Mouse (Mus musculus) kidney, embryonic 15.5 days (tissue): ENCODE measurements around the gene Wfdc1. TPM values are rescaled to one million over a fixed set of nuclear protein-coding genes. Genes with fewer than 3 reads are reported as not detected.

Source experiments
- ATAC-seq: fragments of 200-750 bp; cut with Nextera tagmentation; replicated peaks from 2 replicates; pipeline ENCODE4 v1.8.0; 2017; ENCODE audit warnings: moderate TSS enrichment; ENCODE audit not compliant: low FRiP score
- H3K27ac ChIP-seq: fragments of 300-500 bp; sonication (generic); 2 replicates; pipeline ENCODE4 v1.5.1; 2015; ENCODE audit warnings: mild to moderate bottlenecking, inconsistent platforms
- H3K27me3 ChIP-seq: fragments of 300-500 bp; sonication (generic); 2 replicates; pipeline ENCODE4 v1.6.1; 2015; ENCODE audit warnings: inconsistent platforms
- H3K36me3 ChIP-seq: fragments of 300-500 bp; sonication (generic); 2 replicates; pipeline ENCODE4 v1.6.1; 2015; ENCODE audit warnings: inconsistent platforms
- H3K4me1 ChIP-seq: fragments of 300-500 bp; sonication (generic); 2 replicates; pipeline ENCODE4 v1.6.1; 2015; ENCODE audit warnings: inconsistent platforms
- H3K4me2 ChIP-seq: fragments of 300-500 bp; sonication (generic); 2 replicates; pipeline ENCODE4 v1.6.1; 2015; ENCODE audit warnings: moderate library complexity, mild to moderate bottlenecking, inconsistent platforms
- H3K4me3 ChIP-seq: fragments of 300-500 bp; sonication (generic); replicated peaks from 2 replicates; pipeline ENCODE4 v1.5.1; 2015; ENCODE audit warnings: mild to moderate bottlenecking, inconsistent platforms
- H3K9ac ChIP-seq: fragments of 300-500 bp; sonication (generic); 2 replicates; pipeline ENCODE4 v1.6.1; 2015; ENCODE audit warnings: mild to moderate bottlenecking, inconsistent platforms
- H3K9me3 ChIP-seq: fragments of 300-500 bp; sonication (generic); replicated peaks from 2 replicates; pipeline ENCODE4 v1.6.1; 2016; ENCODE audit warnings: inconsistent platforms
- WGBS: fragments of 180-500 bp; shearing (Covaris S2); methylation state at CpG from one replicate; pipeline ENCODE4 v1.1.7; 2015; ENCODE audit warnings: mixed read lengths; 5-methylcytosine and 5-hydroxymethylcytosine counted together
- polyA plus RNA-seq: library from polyadenylated mRNA; unstranded; fragments of >200 nt; fragmentation: Nextera tagmentation; extraction: Ambion mirVana; gene quantifications from 2 replicates; pipeline ENCODE4 v1.2.1, GENCODE M21; 2015

Wfdc1 gene
- polyA plus RNA-seq, 1 experiment from 2014 or later, result 3.0 TPM

- no peak for ATAC-seq
- Histone ChIP-seq H3K27me3 (peaks cover 11% of the 10 kb centered on the region; the same call in 1 of the 2 replicates), H3K4me3 (no peak overlapping the region), H3K36me3 (no peaks in the 10 kb centered on the region), H3K4me2 (no peak overlapping the region), H3K9me3 (no peaks in the 10 kb centered on the region), H3K4me1 (peaks cover 12% of the 10 kb centered on the region; the same call in 1 of the 2 replicates), H3K9ac (no peak overlapping the region), H3K27ac (no peak overlapping the region)
- 89% methylated on average over 1 of the region's 1 CpGs for WGBS
Observed at GRCm38 (mm10) chr8:119642960-119643359, 23.2 kb upstream of the Wfdc1 start.

GRCm38 (mm10) chr8:119644429-119644960, 21.7 kb upstream of the Wfdc1 start:
- ATAC-seq, result no peak
- H3K27me3 ChIP-seq, result peaks cover 11% of the 10 kb centered on the region; the same call in 1 of the 2 replicates
- H3K9me3 ChIP-seq, result no peaks in the 10 kb centered on the region
- WGBS, result 74% methylated on average over 17 of the region's 17 CpGs
- H3K9ac ChIP-seq, result no peak overlapping the region
- no peaks in the 10 kb centered on the region for H3K36me3 ChIP-seq
- no peak overlapping the region for H3K27ac ChIP-seq
- no peak overlapping the region for H3K4me3 ChIP-seq
- H3K4me2 ChIP-seq, result no peak overlapping the region
- peaks cover 12% of the 10 kb centered on the region; the same call in 1 of the 2 replicates for H3K4me1 ChIP-seq

DNA sequence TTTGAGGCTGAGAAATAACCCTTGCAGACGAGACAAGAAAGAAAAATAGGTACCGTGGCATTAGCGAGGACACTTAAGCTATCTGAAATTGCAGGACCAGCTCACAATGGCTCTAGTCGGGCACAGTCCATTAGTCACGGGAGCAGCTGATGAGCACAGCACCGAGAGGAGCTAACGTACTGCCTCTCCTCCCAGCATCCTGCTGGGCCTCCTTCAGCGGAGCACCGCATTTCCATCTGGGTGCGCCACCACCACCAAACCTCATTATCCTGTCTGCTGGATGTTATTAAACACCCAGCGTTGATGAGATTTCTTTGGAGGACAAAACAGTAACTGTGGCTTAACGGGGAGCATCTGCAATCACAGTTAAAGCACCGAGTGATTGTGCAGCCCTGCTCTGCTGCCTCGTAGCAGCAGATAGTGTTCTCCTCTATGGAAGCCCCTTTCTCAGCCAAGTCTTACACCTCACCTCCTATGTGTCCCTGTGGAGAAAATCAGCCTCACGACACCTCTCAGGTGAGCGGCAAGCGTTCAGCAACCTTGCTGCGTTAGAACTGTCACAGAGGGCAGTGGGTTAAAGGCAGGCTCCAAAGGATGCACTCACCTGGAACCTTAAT, 21.1 kb upstream of the Wfdc1 start:
- no peaks in the 10 kb centered on the region for H3K36me3 ChIP-seq
- H3K27ac ChIP-seq, result no peak overlapping the region
- ATAC-seq, result no peak
- no peak overlapping the region for H3K4me3 ChIP-seq
- H3K9ac ChIP-seq, result no peak overlapping the region
- peaks cover 10% of the 10 kb centered on the region; the same call in 1 of the 2 replicates for H3K4me1 ChIP-seq
- H3K9me3 ChIP-seq, result no peaks in the 10 kb centered on the region
- no peak overlapping the region for H3K4me2 ChIP-seq
- H3K27me3 ChIP-seq, result peaks cover 11% of the 10 kb centered on the region; the same call in 1 of the 2 replicates
- 54% methylated on average over 18 of the region's 18 CpGs for WGBS

DNA sequence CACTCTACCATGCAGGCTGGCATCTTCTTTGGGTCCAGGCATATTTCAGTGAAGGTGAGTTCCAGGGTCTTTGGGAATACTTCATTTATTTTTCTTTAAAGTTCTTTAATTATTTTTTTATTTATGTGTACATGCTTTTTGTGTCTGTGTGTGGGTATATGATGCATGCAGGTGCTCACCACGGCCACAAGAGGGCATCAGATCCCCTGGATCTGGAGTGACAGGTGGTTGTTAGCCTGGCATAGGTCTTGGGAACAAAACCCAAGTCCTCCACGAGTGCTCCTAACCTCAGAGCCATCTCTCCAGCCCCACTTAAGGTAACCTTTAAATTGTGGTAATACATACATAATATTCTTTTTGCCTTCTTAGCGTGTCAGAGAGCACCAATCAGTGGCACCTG, 20.0 kb upstream of the Wfdc1 start:
- H3K27ac ChIP-seq, result no peak overlapping the region
- WGBS, result 83% methylated on average over 3 of the region's 3 CpGs
- peaks cover 15% of the 10 kb centered on the region; the same call in 1 of the 2 replicates for H3K4me1 ChIP-seq
- no peaks in the 10 kb centered on the region for H3K36me3 ChIP-seq
- H3K4me3 ChIP-seq, result no peak overlapping the region
- H3K9ac ChIP-seq, result no peak overlapping the region
- ATAC-seq, result no peak
- no peaks in the 10 kb centered on the region for H3K9me3 ChIP-seq
- H3K27me3 ChIP-seq, result peaks cover 11% of the 10 kb centered on the region; the same call in 1 of the 2 replicates
- H3K4me2 ChIP-seq, result no peak overlapping the region

- WGBS, result 83% methylated on average over 7 of the region's 7 CpGs
- H3K9ac ChIP-seq, result no peak overlapping the region
- H3K27ac ChIP-seq, result no peak overlapping the region
- H3K27me3 ChIP-seq, result peaks cover 11% of the 10 kb centered on the region; the same call in 1 of the 2 replicates
- H3K4me2 ChIP-seq, result no peak overlapping the region
- no peak for ATAC-seq
- H3K36me3 ChIP-seq, result no peaks in the 10 kb centered on the region
- H3K4me1 ChIP-seq, result peaks cover 21% of the 10 kb centered on the region
- H3K9me3 ChIP-seq, result no peaks in the 10 kb centered on the region
- H3K4me3 ChIP-seq, result no peak overlapping the region
Observed at GRCm38 (mm10) chr8:119646846-119647245, 19.3 kb upstream of the Wfdc1 start.

DNA sequence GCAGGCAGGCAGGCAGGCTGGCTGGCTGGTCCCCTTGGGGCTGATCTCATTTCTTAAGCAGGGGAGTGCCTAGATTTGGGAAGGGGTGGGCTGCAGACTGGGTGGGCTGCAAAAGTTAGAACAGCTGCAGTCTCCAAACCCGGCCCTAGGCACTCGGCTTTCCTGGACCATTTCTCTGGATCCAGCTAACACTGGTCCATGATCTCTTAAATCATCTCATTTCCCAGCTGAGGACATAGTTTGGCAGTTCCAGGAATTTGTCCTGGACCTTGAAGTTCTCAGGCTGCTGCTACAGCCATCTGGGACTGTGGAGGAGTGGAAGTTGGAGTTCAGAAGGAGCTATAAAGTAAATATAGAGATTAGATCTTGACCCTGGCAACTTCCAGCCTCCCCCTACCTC, 14.8 kb upstream of the Wfdc1 start:
- Histone ChIP-seq H3K4me1 (peaks cover 22% of the 10 kb centered on the region), H3K9me3 (no peaks in the 10 kb centered on the region), H3K4me3 (no peak overlapping the region), H3K27me3 (peaks cover 4% of the 10 kb centered on the region; the same call in 1 of the 2 replicates), H3K36me3 (no peaks in the 10 kb centered on the region), H3K4me2 (no peak overlapping the region), H3K9ac (no peak overlapping the region), H3K27ac (0 out of 2 replicates have a peak overlapping the region, but pooled peaks have one; percentile 27)
- 10% methylated on average over 2 of the region's 2 CpGs for WGBS
- peak; percentile 84 for ATAC-seq

DNA sequence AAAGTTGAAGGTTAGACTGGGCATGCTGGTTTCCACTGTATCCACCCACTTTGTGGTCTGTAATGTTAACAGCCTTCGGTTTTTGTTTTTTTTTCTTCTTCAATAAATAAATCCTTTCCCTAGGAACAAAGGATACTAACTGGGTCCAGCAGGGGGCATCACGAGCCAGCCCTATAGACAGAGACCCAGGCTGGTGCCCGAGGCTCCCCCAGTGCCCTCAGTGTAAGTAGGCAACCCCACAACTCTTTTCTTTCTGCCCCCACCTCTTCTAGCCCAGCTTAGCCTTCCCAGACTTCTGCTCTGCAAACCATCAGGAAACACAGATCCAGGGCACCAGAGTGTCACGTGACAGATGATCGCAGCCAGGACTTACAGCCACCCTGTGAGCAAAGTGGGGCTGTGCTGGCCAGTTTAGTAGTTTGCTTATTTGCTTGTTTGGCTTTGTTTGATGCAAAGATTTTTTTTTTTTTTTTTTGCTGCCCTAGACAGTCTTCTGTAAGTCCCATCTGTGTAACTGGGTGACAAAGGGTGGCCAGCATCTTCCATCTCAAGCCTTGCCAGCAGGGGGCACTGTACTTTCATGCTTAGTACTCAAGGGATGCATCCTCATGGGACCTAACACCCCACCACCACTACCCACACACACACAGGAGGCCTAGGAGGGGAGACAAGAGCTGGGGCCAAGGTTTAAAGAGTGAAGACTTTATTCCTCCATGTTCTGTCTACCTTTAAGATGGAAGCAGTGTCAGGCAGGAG, 9.3 kb upstream of the Wfdc1 start:
- no peak overlapping the region for H3K4me2 ChIP-seq
- ATAC-seq, result no peak
- H3K9me3 ChIP-seq, result no peaks in the 10 kb centered on the region
- H3K4me1 ChIP-seq, result peaks cover 24% of the 10 kb centered on the region
- no peak overlapping the region for H3K4me3 ChIP-seq
- no peaks in the 10 kb centered on the region for H3K36me3 ChIP-seq
- H3K27me3 ChIP-seq, result peaks cover 4% of the 10 kb centered on the region; the same call in 1 of the 2 replicates
- H3K27ac ChIP-seq, result no peak overlapping the region
- H3K9ac ChIP-seq, result no peak overlapping the region
- 48% methylated on average over 5 of the region's 5 CpGs for WGBS

GRCm38 (mm10) chr8:119661081-119661480, 5.1 kb upstream of the Wfdc1 start:
- Histone ChIP-seq H3K9me3 (no peaks in the 10 kb centered on the region), H3K27ac (peak overlapping the region; percentile 56)

GRCm38 (mm10) chr8:119661892-119662291, 4.3 kb upstream of the Wfdc1 start:
- Histone ChIP-seq H3K4me1 (peaks cover 43% of the 10 kb centered on the region), H3K9ac (no peak overlapping the region), H3K27ac (no peak overlapping the region), H3K36me3 (no peaks in the 10 kb centered on the region), H3K9me3 (no peaks in the 10 kb centered on the region), H3K4me3 (no peak overlapping the region), H3K27me3 (no peaks in the 10 kb centered on the region), H3K4me2 (no peak overlapping the region)
- WGBS, result 82% methylated on average over 6 of the region's 6 CpGs
- ATAC-seq, result no peak

More at GRCm38 (mm10) chr8:119661081-119661480, 5.1 kb upstream of the Wfdc1 start:
- Histone ChIP-seq H3K9ac (no peak overlapping the region), H3K36me3 (no peaks in the 10 kb centered on the region), H3K4me3 (no peak overlapping the region), H3K4me2 (no peak overlapping the region), H3K4me1 (peaks cover 36% of the 10 kb centered on the region), H3K27me3 (no peaks in the 10 kb centered on the region)
- WGBS, result 12% methylated on average over 9 of the region's 9 CpGs
- peak; percentile 67 for ATAC-seq

- H3K4me3 ChIP-seq, result no peak overlapping the region
- peaks cover 43% of the 10 kb centered on the region for H3K4me1 ChIP-seq
- WGBS, result 73% methylated on average over 11 of the region's 11 CpGs
- H3K4me2 ChIP-seq, result no peak overlapping the region
- H3K9me3 ChIP-seq, result no peaks in the 10 kb centered on the region
- H3K27ac ChIP-seq, result no peak overlapping the region
- ATAC-seq, result no peak
- H3K36me3 ChIP-seq, result no peaks in the 10 kb centered on the region
- H3K27me3 ChIP-seq, result peaks cover 7% of the 10 kb centered on the region; the same call in 1 of the 2 replicates
- H3K9ac ChIP-seq, result no peak overlapping the region
Observed at GRCm38 (mm10) chr8:119663440-119663839, 2.7 kb upstream of the Wfdc1 start.

- no peak for ATAC-seq
- no peaks in the 10 kb centered on the region for H3K36me3 ChIP-seq
- H3K27ac ChIP-seq, result no peak overlapping the region
- WGBS, result 50% methylated on average over 6 of the region's 6 CpGs
- H3K4me1 ChIP-seq, result peaks cover 44% of the 10 kb centered on the region
- peaks cover 7% of the 10 kb centered on the region; the same call in 1 of the 2 replicates for H3K27me3 ChIP-seq
- H3K4me2 ChIP-seq, result no peak overlapping the region
- H3K9me3 ChIP-seq, result no peaks in the 10 kb centered on the region
- H3K4me3 ChIP-seq, result no peak overlapping the region
- no peak overlapping the region for H3K9ac ChIP-seq
Observed at GRCm38 (mm10) chr8:119665270-119665669, 895 bp upstream of the Wfdc1 start.

GRCm38 (mm10) chr8:119668447-119668846, 2.3 kb downstream of the Wfdc1 start:
- Histone ChIP-seq H3K27me3 (peaks cover 7% of the 10 kb centered on the region; the same call in 1 of the 2 replicates), H3K36me3 (no peaks in the 10 kb centered on the region), H3K9ac (no peak overlapping the region), H3K27ac (no peak overlapping the region), H3K4me1 (peaks cover 36% of the 10 kb centered on the region), H3K4me2 (no peak overlapping the region), H3K4me3 (no peak overlapping the region), H3K9me3 (no peaks in the 10 kb centered on the region)
- WGBS, result 66% methylated on average over 9 of the region's 9 CpGs
- ATAC-seq, result no peak
